Comparison of ENCODE assay signal across 8 mouse cellular contexts in the genomic region with DNA sequence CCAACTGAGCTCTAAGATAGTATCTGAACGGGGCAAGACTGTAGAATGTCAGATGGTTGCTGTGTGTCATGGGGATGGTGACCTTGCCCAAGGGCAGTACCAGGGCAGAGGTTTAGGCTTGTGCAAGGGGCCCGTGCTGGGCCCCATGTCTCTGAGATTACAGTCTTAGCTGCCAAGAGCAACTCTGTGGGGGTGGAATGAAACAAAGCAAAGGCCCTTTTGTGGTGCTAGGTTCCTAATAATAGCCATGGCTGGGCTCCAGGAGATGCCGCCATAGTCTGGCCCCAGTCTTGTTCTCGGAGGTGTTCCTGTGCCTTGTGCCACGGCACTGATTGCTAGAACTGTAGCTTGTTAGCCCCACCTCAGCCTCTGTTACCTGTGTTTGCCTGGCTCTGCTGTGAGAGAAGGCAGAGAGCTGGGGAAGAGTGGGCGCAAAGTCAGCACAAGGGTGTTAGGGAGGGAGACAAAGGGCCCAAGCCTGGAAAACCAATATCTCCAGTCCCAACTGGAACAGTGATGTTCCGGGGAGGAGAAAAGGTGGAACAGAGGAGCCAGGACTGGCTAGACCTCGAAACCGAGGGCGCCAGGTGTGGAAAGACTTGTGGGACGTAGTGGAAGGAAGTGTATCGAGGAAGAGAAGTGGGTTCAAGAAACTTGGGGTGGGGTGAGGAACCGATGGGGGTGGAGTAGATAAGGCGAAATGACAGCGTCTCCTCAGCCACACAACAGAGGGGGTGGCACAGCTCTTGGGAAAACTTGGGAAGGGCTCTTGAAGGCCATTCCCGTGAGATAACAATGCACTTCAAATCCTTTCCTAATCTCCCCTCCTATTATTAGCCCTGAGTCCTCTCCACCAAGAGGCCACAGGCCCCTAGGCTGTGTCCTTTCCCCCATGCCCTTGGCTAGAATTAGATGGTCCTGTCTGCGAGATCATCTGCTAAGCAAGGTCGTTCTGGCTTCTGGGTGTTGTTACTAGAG. TPM values are rescaled to one million over a fixed set of nuclear protein-coding genes. Genes with fewer than 3 reads are reported as not detected.
A peak's percentile ranks its signal among the peaks of the same experiment; 100 is the strongest.
DNase-seq lines count a peak whose midpoint lies in the region; ATAC-seq and TF ChIP-seq lines count a peak whose summit lies in the region.

No protein-coding gene starts in this region.

- TF ChIP-seq EP300 in MEL (IDR thresholded peaks at IDR 0.05; ENCODE audit: low read depth in 1 of 2, low read length in 2 of 2), result no peak

- no peak overlapping the region for H3K4me2 ChIP-seq in forebrain, embryonic 12.5 days
- H3K4me2 ChIP-seq in forebrain, embryonic 15.5 days (replicated peaks), result no peak overlapping the region
- H3K4me2 ChIP-seq in intestine, embryonic 15.5 days (replicated peaks), result 0 out of 2 replicates have a peak overlapping the region, but pooled peaks have one; percentile 3

- peaks cover 17% of the 10 kb centered on the region for H3K4me1 ChIP-seq in forebrain, embryonic 12.5 days
- peaks cover 12% of the 10 kb centered on the region for H3K4me1 ChIP-seq in forebrain, embryonic 15.5 days
- peaks cover 2 to 38% of the 10 kb centered on the region in 2 experiments; a peak in 3 of 4 replicates for H3K4me1 ChIP-seq in MEL (ENCODE audit: control insufficient read depth in 1 of 2, insufficient read depth in 2 of 2, low read length in 2 of 2)
- H3K4me1 ChIP-seq in intestine, embryonic 15.5 days (replicated peaks), result peaks cover 12% of the 10 kb centered on the region; the same call in 1 of the 2 replicates

- 0 out of 2 replicates have a peak overlapping the region, but pooled peaks have one; percentile 13 for H3K27ac ChIP-seq in forebrain, embryonic 12.5 days
- H3K27ac ChIP-seq in forebrain, embryonic 15.5 days (replicated peaks), result no peak overlapping the region
- no peak overlapping the region for H3K27ac ChIP-seq in MEL (ENCODE audit: control insufficient read depth, low read depth, low read length)
- no peak overlapping the region for H3K27ac ChIP-seq in intestine, embryonic 15.5 days
- H3K27ac ChIP-seq in left cerebral cortex, adult 2 months, result no peak overlapping the region

- H3K4me3 ChIP-seq in forebrain, embryonic 12.5 days (replicated peaks), result no peak overlapping the region
- H3K4me3 ChIP-seq in forebrain, embryonic 15.5 days, result no peak overlapping the region
- no peak overlapping the region for H3K4me3 ChIP-seq in MEL (ENCODE audit: control insufficient read depth in 1 of 2, insufficient read depth in 1 of 2, low read depth in 2 of 2, low read length in 2 of 2)
- H3K4me3 ChIP-seq in intestine, embryonic 15.5 days (replicated peaks), result no peak overlapping the region
- H3K4me3 ChIP-seq in left cerebral cortex, adult 2 months, result no peak overlapping the region

- TF ChIP-seq RAD21 in MEL (IDR thresholded peaks at IDR 0.05; ENCODE audit: low read depth, low read length), result no peak

- H3K79me2 ChIP-seq in MEL (ENCODE audit: control insufficient read depth, insufficient read depth, low read length, poor library complexity), result no peaks in the 10 kb centered on the region

- no peak for ATAC-seq in forebrain, embryonic 12.5 days (ENCODE audit: low FRiP score)
- ATAC-seq in forebrain, embryonic 15.5 days (replicated peaks), result no peak
- peak; percentile 32; the same call in 1 of the 2 replicates for ATAC-seq in intestine, embryonic 15.5 days

- no peak overlapping the region for H3K9ac ChIP-seq in forebrain, embryonic 12.5 days
- H3K9ac ChIP-seq in forebrain, embryonic 15.5 days (replicated peaks), result no peak overlapping the region
- no peak overlapping the region; the same call in 1 of the 2 replicates for H3K9ac ChIP-seq in MEL (ENCODE audit: control insufficient read depth, low read depth, low read length, poor library complexity, severe bottlenecking)
- no peak overlapping the region for H3K9ac ChIP-seq in intestine, embryonic 15.5 days

- H3K36me3 ChIP-seq in forebrain, embryonic 12.5 days (replicated peaks), result no peaks in the 10 kb centered on the region
- H3K36me3 ChIP-seq in forebrain, embryonic 15.5 days, result no peaks in the 10 kb centered on the region
- peaks cover 0 to 9% of the 10 kb centered on the region in 2 experiments; a peak in 2 of 4 replicates for H3K36me3 ChIP-seq in MEL (ENCODE audit: control insufficient read depth in 1 of 2, insufficient read depth in 2 of 2, low read length in 2 of 2)
- H3K36me3 ChIP-seq in intestine, embryonic 15.5 days, result no peaks in the 10 kb centered on the region

- TF ChIP-seq POLR2A in MEL (IDR thresholded peaks at IDR 0.05; ENCODE audit: control insufficient read depth in 1 of 2, insufficient read depth in 1 of 2, low read depth in 1 of 2, low read length in 2 of 2, poor library complexity in 1 of 2), result no peak

- intact Hi-C loops in left cerebral cortex, adult 2 months (cut with DNase I), result loop anchor here (5.0 kb wide), 1 partner anchor 37 kb away; the partner anchor contains the start of gene Myh6

- H3K27me3 ChIP-seq in forebrain, embryonic 12.5 days, result no peaks in the 10 kb centered on the region
- H3K27me3 ChIP-seq in forebrain, embryonic 15.5 days, result no peaks in the 10 kb centered on the region
- H3K27me3 ChIP-seq in MEL (ENCODE audit: control insufficient read depth in 1 of 2, insufficient read depth in 2 of 2, low read length in 2 of 2), result no peaks in the 10 kb centered on the region
- H3K27me3 ChIP-seq in intestine, embryonic 15.5 days (replicated peaks), result no peaks in the 10 kb centered on the region

- peak; percentile 26 for DNase-seq in MEL (ENCODE audit: low read depth, low spot score)
- peak; percentile 7 for DNase-seq in fibroblast of lung, adult 2 months (ENCODE audit: low read depth)
- DNase-seq in left cerebral cortex, adult 2 months (ENCODE audit: extremely low spot score in 1 of 2, low spot score in 2 of 2), result no peak
- no peak for DNase-seq in urinary bladder, postnatal 10 days (ENCODE audit: low spot score)
- no peak for DNase-seq in urinary bladder, adult 18-20 months (ENCODE audit: low spot score in 2 of 2)

- H3K9me3 ChIP-seq in forebrain, embryonic 12.5 days, result no peaks in the 10 kb centered on the region; the same call in 1 of the 2 replicates
- no peaks in the 10 kb centered on the region for H3K9me3 ChIP-seq in forebrain, embryonic 15.5 days
- H3K9me3 ChIP-seq in MEL (replicated peaks; ENCODE audit: insufficient read depth, low read length), result no peaks in the 10 kb centered on the region
- H3K9me3 ChIP-seq in intestine, embryonic 15.5 days, result no peaks in the 10 kb centered on the region

- no peak for TF ChIP-seq CTCF in MEL (IDR thresholded peaks at IDR 0.05 in 2 of 3, conservative IDR thresholded peaks at IDR 0.05 in 1 of 3; ENCODE audit: control insufficient read depth in 1 of 3, insufficient read depth in 1 of 3, low read depth in 2 of 3, low read length in 3 of 3, poor library complexity in 1 of 3, severe bottlenecking in 1 of 3)
- no peak for TF ChIP-seq CTCF in left cerebral cortex, adult 2 months (IDR thresholded peaks at IDR 0.05)

- WGBS in forebrain, embryonic 12.5 days, result 67% methylated on average over 18 of the region's 18 CpGs
- WGBS in forebrain, embryonic 15.5 days, result 62% methylated on average over 18 of the region's 18 CpGs
- 70% methylated on average over 18 of the region's 18 CpGs for WGBS in intestine, embryonic 15.5 days

TF ChIP-seq in MEL, 35 proteins besides CTCF, POLR2A, EP300 and RAD21:
- TF ChIP-seq POLR2AphosphoS5 (IDR thresholded peaks at IDR 0.05; ENCODE audit: borderline replicate concordance, low read depth, low read length) (no peak), GATA1 (IDR thresholded peaks at IDR 0.05; ENCODE audit: low read depth, low read length) (peak; percentile 40; the same call in 1 of the 2 replicates)

RNA-seq across cellular contexts. Expression of gene Myh7, which starts 9.7 kb away (rescaled TPM):
- polyA plus RNA-seq in forebrain, embryonic 12.5 days (2016; fragmentation: Nextera tagmentation; extraction: Ambion mirVana), result 3.6 and 4.2 TPM in 2 replicates
- 6.5 and 6.7 TPM in 2 replicates for polyA plus RNA-seq in forebrain, embryonic 15.5 days (2015; fragmentation: Nextera tagmentation; extraction: Ambion mirVana)
- not detected in 2 replicates for total RNA-seq in MEL (2012; rRNA removed)
- not detected for polyA plus RNA-seq in MEL (2012; ENCODE audit: insufficient read depth in 1 of 2, insufficient read length in 2 of 2, low read depth in 1 of 2, low replicate concordance in 2 of 2, missing spikeins in 1 of 2)
- polyA plus RNA-seq in intestine, embryonic 15.5 days (2015; fragmentation: Nextera tagmentation; extraction: Ambion mirVana), result 0.83 and 1.6 TPM in 2 replicates
- 10 to 100 TPM; 22.1 to 24.2 TPM for total RNA-seq in left cerebral cortex, adult 2 months (2021)

RNA-seq across cellular contexts. Expression of gene Ngdn, which starts 11.1 kb away (rescaled TPM):
- 71.7 and 73.3 TPM in 2 replicates for polyA plus RNA-seq in forebrain, embryonic 12.5 days (2016; fragmentation: Nextera tagmentation; extraction: Ambion mirVana)
- polyA plus RNA-seq in forebrain, embryonic 15.5 days (2015; fragmentation: Nextera tagmentation; extraction: Ambion mirVana), result 67.1 and 70.8 TPM in 2 replicates
- 138 and 148 TPM in 2 replicates for total RNA-seq in MEL (2012; rRNA removed)
- 100 to 1,000 TPM in 1 of 2 experiments, not detected in 1; 140 TPM for polyA plus RNA-seq in MEL (2012; ENCODE audit: insufficient read depth in 1 of 2, insufficient read length in 2 of 2, low read depth in 1 of 2, low replicate concordance in 2 of 2, missing spikeins in 1 of 2)
- 83.1 and 84.9 TPM in 2 replicates for polyA plus RNA-seq in intestine, embryonic 15.5 days (2015; fragmentation: Nextera tagmentation; extraction: Ambion mirVana)
- total RNA-seq in left cerebral cortex, adult 2 months (2021), result 10 to 100 TPM; 26.7 to 30.7 TPM

RNA-seq across cellular contexts. Expression of gene Gm17428, which starts 27.4 kb away (rescaled TPM):
- polyA plus RNA-seq in forebrain, embryonic 12.5 days (2016; fragmentation: Nextera tagmentation; extraction: Ambion mirVana), result not detected in 2 replicates
- polyA plus RNA-seq in forebrain, embryonic 15.5 days (2015; fragmentation: Nextera tagmentation; extraction: Ambion mirVana), result not detected in 2 replicates
- not detected in 2 replicates for total RNA-seq in MEL (2012; rRNA removed)
- not detected for polyA plus RNA-seq in MEL (2012; ENCODE audit: insufficient read depth in 1 of 2, insufficient read length in 2 of 2, low read depth in 1 of 2, low replicate concordance in 2 of 2, missing spikeins in 1 of 2)
- not detected in 2 replicates for polyA plus RNA-seq in intestine, embryonic 15.5 days (2015; fragmentation: Nextera tagmentation; extraction: Ambion mirVana)
- total RNA-seq in left cerebral cortex, adult 2 months (2021), result not detected

RNA-seq across cellular contexts. Expression of gene Myh6, which starts 37.4 kb away (rescaled TPM):
- 1.5 and 1.8 TPM in 2 replicates for polyA plus RNA-seq in forebrain, embryonic 12.5 days (2016; fragmentation: Nextera tagmentation; extraction: Ambion mirVana)
- polyA plus RNA-seq in forebrain, embryonic 15.5 days (2015; fragmentation: Nextera tagmentation; extraction: Ambion mirVana), result 1.0 and 1.3 TPM in 2 replicates
- total RNA-seq in MEL (2012; rRNA removed), result not detected in 2 replicates
- polyA plus RNA-seq in MEL (2012; ENCODE audit: insufficient read depth in 1 of 2, insufficient read length in 2 of 2, low read depth in 1 of 2, low replicate concordance in 2 of 2, missing spikeins in 1 of 2), result not detected
- polyA plus RNA-seq in intestine, embryonic 15.5 days (2015; fragmentation: Nextera tagmentation; extraction: Ambion mirVana), result 0.27 and 0.44 TPM in 2 replicates
- total RNA-seq in left cerebral cortex, adult 2 months (2021), result 10 to 100 TPM in 1 of 2 experiments, 1 to 10 TPM in 1; 6.0 to 10.9 TPM

Comparison
In these comparisons a context has a peak if more than half of its experiments do, and no peak if none do; other contexts are left out.
1. DNase-seq: peak in MEL (single experiment) and fibroblast of lung, adult 2 months (single experiment); none in left cerebral cortex, adult 2 months (0 of 2), urinary bladder, postnatal 10 days (single experiment) and urinary bladder, adult 18-20 months (0 of 2).